Mouse (Mus musculus) limb, embryonic 14.5 days (tissue): Measurements from ENCODE around the gene Brpf1. TPM values are rescaled to one million over a fixed set of nuclear protein-coding genes. Genes with fewer than 3 reads are reported as not detected.
"Not testable (repeated sequence)": the region's sequence is repeated elsewhere in the genome, so short reads cannot be mapped to it uniquely, and the experiment has no call there.

Experiments used
- ATAC-seq: fragments of 200-750 bp; cut with Nextera tagmentation; 2 replicates; pipeline ENCODE4 v1.8.0; 2017; ENCODE audit warnings: low read depth, moderate number of reproducible peaks, moderate TSS enrichment; ENCODE audit not compliant: low FRiP score
- DNase-seq: peaks from one replicate; pipeline ENCODE4 v3.0.0-alpha.2; 2015; ENCODE audit warnings: low spot score
- H3K27ac ChIP-seq: fragments of 300-500 bp; sonication (generic); replicated peaks from 2 replicates; pipeline ENCODE4 v1.5.1; 2014; ENCODE audit warnings: low read depth, mild to moderate bottlenecking, low read length, moderate library complexity, mixed read lengths
- H3K27me3 ChIP-seq: fragments of 300-500 bp; sonication (generic); 2 replicates; pipeline ENCODE4 v1.6.1; 2014; ENCODE audit warnings: low read length, mixed read lengths; ENCODE audit not compliant: control insufficient read depth, insufficient read depth
- H3K36me3 ChIP-seq: fragments of 300-500 bp; sonication (generic); 2 replicates; pipeline ENCODE4 v1.6.1; 2014; ENCODE audit warnings: mild to moderate bottlenecking, low read length, moderate library complexity, mixed read lengths; ENCODE audit not compliant: control insufficient read depth, insufficient read depth
- H3K4me1 ChIP-seq: fragments of 300-500 bp; sonication (generic); 2 replicates; pipeline ENCODE4 v1.6.1; 2014; ENCODE audit warnings: antibody characterized with exemption, low read length, mixed read lengths; ENCODE audit not compliant: control insufficient read depth, insufficient read depth
- H3K4me2 ChIP-seq: fragments of 300-500 bp; sonication (generic); replicated peaks from 2 replicates; pipeline ENCODE4 v1.6.1; 2014; ENCODE audit warnings: low read depth, mild to moderate bottlenecking, low read length, moderate library complexity; ENCODE audit not compliant: severe bottlenecking
- H3K4me3 ChIP-seq: fragments of 300-500 bp; sonication (generic); replicated peaks from 2 replicates; pipeline ENCODE4 v1.5.1; 2014; ENCODE audit warnings: low read length
- H3K9ac ChIP-seq: fragments of 300-500 bp; sonication (generic); 2 replicates; pipeline ENCODE4 v1.6.1; 2014; ENCODE audit warnings: mild to moderate bottlenecking, low read depth, low read length, moderate library complexity; ENCODE audit not compliant: severe bottlenecking
- H3K9me3 ChIP-seq: fragments of 300-500 bp; sonication (generic); 2 replicates; pipeline ENCODE4 v1.6.1; 2016; ENCODE audit warnings: low read length; ENCODE audit not compliant: control insufficient read depth
- POLR2A ChIP-seq: fragments of 200-500 bp; IDR thresholded peaks from 2 replicates; pipeline ENCODE4 v1.8.0; 2012; ENCODE audit warnings: inconsistent platforms, mild to moderate bottlenecking, moderate library complexity, borderline replicate concordance; ENCODE audit not compliant: insufficient read depth, insufficient read length; ENCODE audit errors: extremely low read depth
- WGBS: fragments of 180-500 bp; shearing (Covaris S2); extraction: QIAGEN DNeasy Blood & Tissue Kit; methylation state at CpG from one replicate; pipeline ENCODE4 v1.1.7; 2014; 5-methylcytosine and 5-hydroxymethylcytosine counted together
- polyA plus RNA-seq, 2 experiments: library from polyadenylated mRNA; depleted of rRNA in 1 of 2; stranded (reverse) in 1 of 2; unstranded in 1 of 2; fragments of >200 nt; fragmentation: Nextera tagmentation in 1 of 2; extraction: Ambion mirVana in 1 of 2; gene quantifications; 2 replicates each; pipeline versions ENCODE4 v1.2.1 to v1.2.3; 2012 to 2014

Brpf1 gene
- polyA plus RNA-seq, 2 experiments: 20.6 to 35.7 TPM

- TF ChIP-seq POLR2A: no peak
- no peak overlapping the region for H3K27ac ChIP-seq
- H3K36me3 ChIP-seq: peaks cover 36% of the 10 kb centered on the region
- ATAC-seq (no peak), DNase-seq (no peak)
- H3K27me3 ChIP-seq: no peaks in the 10 kb centered on the region
- H3K4me3 ChIP-seq: no peak overlapping the region
- peaks cover 9% of the 10 kb centered on the region; the same call in 1 of the 2 replicates for H3K4me1 ChIP-seq
- no peaks in the 10 kb centered on the region for H3K9me3 ChIP-seq
- H3K4me2 ChIP-seq: no peak overlapping the region
- WGBS: 94% methylated on average over 1 of the region's 1 CpGs
- no peak overlapping the region for H3K9ac ChIP-seq
Measured at GRCm38 (mm10) chr6:113329396-113329795, 22.5 kb downstream of the Brpf1 start.

- no peak for TF ChIP-seq POLR2A
- Histone ChIP-seq H3K36me3 (peaks cover 40% of the 10 kb centered on the region), H3K4me1 (peaks cover 9% of the 10 kb centered on the region; the same call in 1 of the 2 replicates), H3K27ac (no peak overlapping the region), H3K4me2 (no peak overlapping the region), H3K9ac (no peak overlapping the region), H3K27me3 (no peaks in the 10 kb centered on the region), H3K9me3 (no peaks in the 10 kb centered on the region), H3K4me3 (no peak overlapping the region)
- DNase-seq (no peak), ATAC-seq (no peak)
- 46% methylated on average over 2 of the region's 2 CpGs for WGBS
Measured at GRCm38 (mm10) chr6:113330547-113330946, 23.6 kb downstream of the Brpf1 start.

DNA sequence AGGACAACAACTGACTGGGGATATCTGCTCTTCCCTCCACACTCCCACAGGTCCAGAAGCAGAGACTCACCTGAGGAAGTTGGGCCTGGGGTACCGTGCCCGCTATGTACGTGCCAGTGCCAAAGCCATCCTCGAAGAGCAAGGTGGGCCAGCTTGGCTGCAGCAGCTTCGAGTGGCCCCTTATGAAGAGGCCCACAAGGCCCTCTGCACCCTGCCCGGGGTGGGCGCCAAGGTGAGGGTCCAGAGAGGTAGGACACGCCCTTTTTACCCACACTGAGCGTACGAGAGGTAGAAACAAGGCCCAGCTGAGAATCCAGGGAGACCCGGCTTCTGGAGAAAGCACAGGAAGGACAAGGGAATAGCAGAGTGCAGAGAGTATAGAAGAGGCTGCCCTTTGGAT, 24.8 kb downstream of the Brpf1 start:
- Histone ChIP-seq H3K9me3 (no peaks in the 10 kb centered on the region), H3K4me3 (no peak overlapping the region), H3K4me2 (no peak overlapping the region), H3K4me1 (peaks cover 3% of the 10 kb centered on the region; the same call in 1 of the 2 replicates), H3K27ac (no peak overlapping the region), H3K9ac (no peak overlapping the region), H3K36me3 (peaks cover 50% of the 10 kb centered on the region), H3K27me3 (no peaks in the 10 kb centered on the region)
- no peak for TF ChIP-seq POLR2A
- ATAC-seq (no peak), DNase-seq (no peak)
- WGBS: 91% methylated on average over 11 of the region's 11 CpGs

GRCm38 (mm10) chr6:113332734-113333133, 25.8 kb downstream of the Brpf1 start:
- not testable (repeated sequence) for DNase-seq, H3K9me3 ChIP-seq, H3K4me2 ChIP-seq, H3K4me1 ChIP-seq, H3K4me3 ChIP-seq, H3K27me3 ChIP-seq, H3K9ac ChIP-seq, ATAC-seq, H3K27ac ChIP-seq
- H3K36me3 ChIP-seq: peaks cover 59% of the 10 kb centered on the region
- WGBS: 70% methylated on average over 6 of the region's 6 CpGs

DNA sequence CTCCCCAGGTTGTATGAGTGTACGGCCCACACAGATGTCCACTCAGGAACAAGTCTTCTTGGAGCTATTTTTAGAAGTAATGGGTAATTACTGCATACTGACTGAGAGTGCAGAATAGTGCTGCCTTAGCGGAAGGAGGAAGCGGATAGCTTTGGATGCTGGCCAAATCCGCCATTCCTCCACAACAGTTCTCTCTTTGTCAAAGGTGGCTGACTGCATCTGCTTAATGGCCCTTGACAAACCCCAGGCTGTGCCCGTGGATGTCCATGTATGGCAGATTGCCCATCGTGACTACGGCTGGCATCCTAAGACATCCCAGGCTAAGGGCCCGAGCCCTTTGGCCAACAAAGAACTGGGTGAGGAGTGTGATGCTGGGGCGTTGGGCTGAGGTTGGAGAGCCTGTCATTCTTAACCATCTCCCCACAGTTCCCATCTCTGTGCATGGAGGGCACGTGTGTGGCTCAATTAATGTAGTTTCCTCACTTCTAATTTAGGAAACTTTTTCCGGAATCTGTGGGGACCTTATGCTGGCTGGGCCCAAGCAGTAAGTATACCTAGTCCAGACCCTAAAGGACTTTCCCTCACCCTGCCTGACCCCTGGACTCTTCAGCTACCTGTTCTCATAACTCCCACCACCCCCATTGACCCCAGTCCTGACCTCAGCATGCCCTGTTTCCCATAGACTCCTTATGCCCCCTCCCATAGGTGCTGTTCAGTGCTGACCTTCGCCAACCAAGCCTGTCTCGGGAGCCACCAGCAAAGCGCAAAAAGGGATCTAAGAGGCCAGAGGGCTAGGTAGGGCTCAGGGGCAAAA, 26.4 kb downstream of the Brpf1 start:
- H3K4me2 ChIP-seq: no peak overlapping the region
- peaks cover 3% of the 10 kb centered on the region; the same call in 1 of the 2 replicates for H3K4me1 ChIP-seq
- no peak overlapping the region for H3K27ac ChIP-seq
- peak; percentile 35; the same call in 1 of the 2 replicates for ATAC-seq
- no peak for TF ChIP-seq POLR2A
- no peak overlapping the region for H3K9ac ChIP-seq
- H3K4me3 ChIP-seq: no peak overlapping the region
- H3K27me3 ChIP-seq: no peaks in the 10 kb centered on the region
- WGBS: 79% methylated on average over 14 of the region's 14 CpGs
- peaks cover 65% of the 10 kb centered on the region for H3K36me3 ChIP-seq
- DNase-seq: peak; percentile 67
- H3K9me3 ChIP-seq: no peaks in the 10 kb centered on the region
